Mouse (Mus musculus) liver, postnatal 0 days (tissue): ENCODE data around the gene Bnc1. TPM values are rescaled to one million over a fixed set of nuclear protein-coding genes. Genes with fewer than 3 reads are reported as not detected.

Source experiments
- ATAC-seq: fragments of 200-750 bp; cut with Nextera tagmentation; 2 replicates; pipeline ENCODE4 v1.8.0; 2017; ENCODE audit warnings: mild to moderate bottlenecking, moderate library complexity
- DNase-seq: peaks from one replicate; pipeline ENCODE4 v3.0.0-alpha.2; 2016
- H3K27ac ChIP-seq: fragments of 300-500 bp; sonication (generic); 2 replicates; pipeline ENCODE4 v1.5.1; 2014; ENCODE audit warnings: antibody characterized with exemption, moderate library complexity, mild to moderate bottlenecking, low read depth
- H3K27me3 ChIP-seq: fragments of 300-500 bp; sonication (generic); 2 replicates; pipeline ENCODE4 v1.6.1; 2014; ENCODE audit warnings: low read length, control low read depth, mixed read lengths; ENCODE audit not compliant: insufficient read depth
- H3K36me3 ChIP-seq: fragments of 300-500 bp; sonication (generic); replicated peaks from 2 replicates; pipeline ENCODE4 v1.6.1; 2014; ENCODE audit warnings: mild to moderate bottlenecking, control low read depth, low read length, moderate library complexity, mixed read lengths; ENCODE audit not compliant: insufficient read depth
- H3K4me1 ChIP-seq: fragments of 300-500 bp; sonication (generic); 2 replicates; pipeline ENCODE4 v1.6.1; 2014; ENCODE audit warnings: antibody characterized with exemption, mild to moderate bottlenecking, control low read depth; ENCODE audit not compliant: insufficient read depth
- H3K4me2 ChIP-seq: fragments of 300-500 bp; sonication (generic); 2 replicates; pipeline ENCODE4 v1.6.1; 2014; ENCODE audit warnings: low read depth, mild to moderate bottlenecking, low read length, moderate library complexity, mixed read lengths
- H3K4me3 ChIP-seq: fragments of 300-500 bp; sonication (generic); 2 replicates; pipeline ENCODE4 v1.5.1; 2014; ENCODE audit warnings: low read depth, low read length
- H3K9ac ChIP-seq: fragments of 300-500 bp; sonication (generic); replicated peaks from 2 replicates; pipeline ENCODE4 v1.6.1; 2014; ENCODE audit warnings: mild to moderate bottlenecking, moderate library complexity
- H3K9me3 ChIP-seq: fragments of 300-500 bp; sonication (generic); 2 replicates; pipeline ENCODE4 v1.6.1; 2016; ENCODE audit warnings: mild to moderate bottlenecking, control low read depth, low read length, mixed read lengths
- CTCF ChIP-seq: sonication (generic); IDR thresholded peaks from 2 replicates; pipeline ENCODE4 v1.5.1; 2016; ENCODE audit warnings: antibody characterized with exemption, low read depth
- EP300 ChIP-seq: IDR thresholded peaks from 2 replicates; pipeline ENCODE4 v1.6.1; 2016; ENCODE audit warnings: antibody characterized with exemption, low read depth, mild to moderate bottlenecking
- WGBS: fragments of 180-500 bp; shearing (Covaris S2); extraction: QIAGEN DNeasy Blood & Tissue Kit; methylation state at CpG from one replicate; pipeline ENCODE4 v1.1.7; 2014; ENCODE audit not compliant: insufficient replicate concordance; 5-methylcytosine and 5-hydroxymethylcytosine counted together
- polyA plus RNA-seq: library from polyadenylated mRNA; unstranded; fragments of >200 nt; fragmentation: Nextera tagmentation; extraction: Ambion mirVana; gene quantifications from 2 replicates; pipeline ENCODE4 v1.2.1, GENCODE M21; 2015

The Bnc1 gene
- polyA plus RNA-seq, 1 experiment from 2014 or later = 0.38 TPM

GRCm38 (mm10) chr7:82018031-82018430, 25.9 kb upstream of the Bnc1 start:
- Histone ChIP-seq H3K27ac (no peak overlapping the region), H3K9me3 (no peaks in the 10 kb centered on the region), H3K4me3 (no peak overlapping the region), H3K27me3 (peaks cover 10% of the 10 kb centered on the region; the same call in 1 of the 2 replicates), H3K4me1 (no peaks in the 10 kb centered on the region), H3K9ac (no peak overlapping the region), H3K36me3 (no peaks in the 10 kb centered on the region), H3K4me2 (no peak overlapping the region)
- ATAC-seq = no peak
- DNase-seq = no peak
- 44% methylated on average over 2 of the region's 2 CpGs for WGBS
- TF ChIP-seq EP300 (no peak), CTCF (no peak)

- WGBS = 11% methylated on average over 25 of the region's 25 CpGs
- no peaks in the 10 kb centered on the region for H3K4me1 ChIP-seq
- no peaks in the 10 kb centered on the region for H3K9me3 ChIP-seq
- TF ChIP-seq CTCF (no peak), EP300 (no peak)
- peaks cover 16% of the 10 kb centered on the region; the same call in 1 of the 2 replicates for H3K27me3 ChIP-seq
- no peaks in the 10 kb centered on the region for H3K36me3 ChIP-seq
- no peak overlapping the region for H3K9ac ChIP-seq
- H3K4me2 ChIP-seq = no peak overlapping the region
- H3K27ac ChIP-seq = no peak overlapping the region
- DNase-seq = no peak
- H3K4me3 ChIP-seq = no peak overlapping the region
- ATAC-seq = no peak
Measured at GRCm38 (mm10) chr7:82016751-82017710, 24.9 kb upstream of the Bnc1 start.

GRCm38 (mm10) chr7:82012472-82012871, 20.4 kb upstream of the Bnc1 start:
- Histone ChIP-seq H3K4me1 (no peaks in the 10 kb centered on the region), H3K27ac (no peak overlapping the region), H3K36me3 (no peaks in the 10 kb centered on the region), H3K9ac (no peak overlapping the region), H3K4me3 (no peak overlapping the region), H3K27me3 (peaks cover 17% of the 10 kb centered on the region; the same call in 1 of the 2 replicates), H3K9me3 (no peaks in the 10 kb centered on the region), H3K4me2 (no peak overlapping the region)
- 24% methylated on average over 13 of the region's 13 CpGs for WGBS
- TF ChIP-seq CTCF (no peak), EP300 (no peak)
- ATAC-seq = no peak
- DNase-seq = no peak

GRCm38 (mm10) chr7:82011534-82012401, 19.7 kb upstream of the Bnc1 start:
- TF ChIP-seq CTCF = no peak
- TF ChIP-seq EP300 = no peak
- Histone ChIP-seq H3K9me3 (no peaks in the 10 kb centered on the region), H3K27ac (no peak overlapping the region), H3K4me2 (no peak overlapping the region), H3K4me3 (no peak overlapping the region), H3K4me1 (no peaks in the 10 kb centered on the region), H3K36me3 (no peaks in the 10 kb centered on the region), H3K9ac (no peak overlapping the region), H3K27me3 (peaks cover 15% of the 10 kb centered on the region; the same call in 1 of the 2 replicates)
- WGBS = 46% methylated on average over 18 of the region's 19 CpGs
- no peak for ATAC-seq
- no peak for DNase-seq

GRCm38 (mm10) chr7:82007151-82007550, 15.1 kb upstream of the Bnc1 start:
- no peaks in the 10 kb centered on the region for H3K36me3 ChIP-seq
- H3K4me1 ChIP-seq = no peaks in the 10 kb centered on the region
- H3K9me3 ChIP-seq = no peaks in the 10 kb centered on the region
- H3K27me3 ChIP-seq = peaks cover 2% of the 10 kb centered on the region; the same call in 1 of the 2 replicates
- no peak overlapping the region for H3K4me2 ChIP-seq
- no peak for ATAC-seq
- DNase-seq = no peak
- no peak overlapping the region for H3K9ac ChIP-seq
- no peak overlapping the region for H3K27ac ChIP-seq
- WGBS = 58% methylated on average over 2 of the region's 2 CpGs
- H3K4me3 ChIP-seq = no peak overlapping the region
- TF ChIP-seq CTCF = no peak

- no peak overlapping the region for H3K4me3 ChIP-seq
- H3K36me3 ChIP-seq = no peaks in the 10 kb centered on the region
- DNase-seq (no peak), ATAC-seq (no peak)
- 53% methylated on average over 2 of the region's 2 CpGs for WGBS
- peaks cover 3% of the 10 kb centered on the region; the same call in 1 of the 2 replicates for H3K27me3 ChIP-seq
- no peak overlapping the region for H3K9ac ChIP-seq
- H3K4me1 ChIP-seq = no peaks in the 10 kb centered on the region
- H3K27ac ChIP-seq = no peak overlapping the region
- H3K4me2 ChIP-seq = no peak overlapping the region
- no peaks in the 10 kb centered on the region for H3K9me3 ChIP-seq
- TF ChIP-seq CTCF (no peak), EP300 (no peak)
Measured at GRCm38 (mm10) chr7:82004228-82004627, 12.1 kb upstream of the Bnc1 start.
